Mouse (Mus musculus): ENCODE measurements at regions not wholly inside any gene's neighbourhood (a gene's known extent, or its start where the extent isn't known, plus 50 kb on each side); places are given as distances from the start of the nearest gene placed in this dataset.

- 4% methylated on average over 3 of the region's 3 CpGs for WGBS
- peak overlapping the region; percentile 19; the same call in 1 of the 2 replicates for H3K27ac ChIP-seq (ENCODE audit: low read depth)
- DNase-seq (ENCODE audit: low spot score), result peak; percentile 50
- no peak overlapping the region for H3K4me3 ChIP-seq (ENCODE audit: low read depth, low read length)
- no peak overlapping the region for H3K9ac ChIP-seq (replicated peaks; ENCODE audit: low read depth, low read length)
- no peak overlapping the region for H3K4me2 ChIP-seq (ENCODE audit: low read depth, low read length)
- TF ChIP-seq EP300 (IDR thresholded peaks at IDR 0.05; ENCODE audit: low read depth) (no peak), CTCF (IDR thresholded peaks at IDR 0.05; ENCODE audit: low read depth) (no peak)
- H3K36me3 ChIP-seq (replicated peaks; ENCODE audit: control insufficient read depth, insufficient read depth, low read length), result no peaks in the 10 kb centered on the region
- no peaks in the 10 kb centered on the region for H3K27me3 ChIP-seq (ENCODE audit: control insufficient read depth, insufficient read depth, low read length)
- no peaks in the 10 kb centered on the region for H3K4me1 ChIP-seq (ENCODE audit: control insufficient read depth, insufficient read depth)
- ATAC-seq (ENCODE audit: insufficient read depth, low read depth), result peak; percentile 88
- H3K9me3 ChIP-seq (replicated peaks; ENCODE audit: control insufficient read depth, low read length), result peaks cover 15% of the 10 kb centered on the region
These were observed 51.9 kb upstream of the 1700009N14Rik start for GRCm38 (mm10) chr4:39398226-39398625.
